Mouse (Mus musculus) olfactory bulb, adult 2 months (tissue): ENCODE data around the gene Dcaf15.

ENCODE experiments used
- CTCF ChIP-seq: fragments of 200-500 bp; IDR thresholded peaks from 2 replicates; pipeline ENCODE4 v1.5.1; 2012; ENCODE audit warnings: low read depth, mild to moderate bottlenecking, low read length, moderate library complexity; ENCODE audit not compliant: insufficient read depth
- POLR2A ChIP-seq: fragments of 200-500 bp; IDR thresholded peaks from 2 replicates; pipeline ENCODE4 v1.6.1; 2012; ENCODE audit warnings: mild to moderate bottlenecking, low read depth, low read length, moderate library complexity; ENCODE audit not compliant: insufficient read depth

GRCm38 (mm10) chr8:84076412-84076811 lies 28.2 kb downstream of the Dcaf15 start:
- TF ChIP-seq POLR2A (no peak), CTCF (no peak)
